Mouse (Mus musculus) bone marrow macrophage, adult 2 months (primary cell): ENCODE data around the gene Ralgps1.

ENCODE experiments used
- CTCF ChIP-seq: IDR thresholded peaks from 2 replicates; pipeline ENCODE4 v1.5.1; 2012; ENCODE audit warnings: low read depth, mild to moderate bottlenecking, low read length, moderate library complexity
- POLR2A ChIP-seq: IDR thresholded peaks from 2 replicates; pipeline ENCODE4 v1.6.1; 2012; ENCODE audit warnings: mild to moderate bottlenecking, low read depth, low read length, borderline replicate concordance

- TF ChIP-seq CTCF (no peak), POLR2A (no peak)
Measured at GRCm38 (mm10) chr2:33203284-33203683, 168.0 kb downstream of the Ralgps1 start.
